Mouse (Mus musculus) lung, postnatal 0 days (tissue): ENCODE measurements around the gene Dpp9.

Source experiments
- CTCF ChIP-seq: IDR thresholded peaks from 2 replicates; pipeline ENCODE4 v1.5.1; 2016; ENCODE audit warnings: antibody characterized with exemption, mild to moderate bottlenecking
- EP300 ChIP-seq: IDR thresholded peaks from 2 replicates; pipeline ENCODE4 v1.6.1; 2016; ENCODE audit warnings: antibody characterized with exemption, mild to moderate bottlenecking, control low read depth

- TF ChIP-seq CTCF (no peak), EP300 (no peak)
Measured at GRCm38 (mm10) chr17:56146131-56146530, 72.6 kb downstream of the Dpp9 start.
